Mouse (Mus musculus) embryonic facial prominence, embryonic 12.5 days (tissue): ENCODE measurements around the gene Tlr9. TPM values are rescaled to one million over a fixed set of nuclear protein-coding genes. Genes with fewer than 3 reads are reported as not detected.

Experiments
- ATAC-seq: fragments of 200-750 bp; cut with Nextera tagmentation; 2 replicates; pipeline ENCODE4 v1.8.0; 2017; ENCODE audit not compliant: insufficient number of reproducible peaks, insufficient read depth, low FRiP score, low TSS enrichment
- H3K27ac ChIP-seq: fragments of 300-500 bp; sonication (generic); 2 replicates; pipeline ENCODE4 v1.5.1; 2016; ENCODE audit warnings: mild to moderate bottlenecking
- H3K27me3 ChIP-seq: fragments of 300-500 bp; sonication (generic); 2 replicates; pipeline ENCODE4 v1.6.1; 2016; ENCODE audit warnings: mild to moderate bottlenecking, moderate library complexity
- H3K36me3 ChIP-seq: fragments of 300-500 bp; sonication (generic); 2 replicates; pipeline ENCODE4 v1.6.1; 2016; ENCODE audit warnings: mild to moderate bottlenecking
- H3K4me1 ChIP-seq: fragments of 300-500 bp; sonication (generic); 2 replicates; pipeline ENCODE4 v1.6.1; 2016
- H3K4me2 ChIP-seq: fragments of 300-500 bp; sonication (generic); replicated peaks from 2 replicates; pipeline ENCODE4 v1.6.1; 2016; ENCODE audit warnings: mild to moderate bottlenecking, moderate library complexity
- H3K4me3 ChIP-seq: fragments of 300-500 bp; sonication (generic); 2 replicates; pipeline ENCODE4 v1.5.1; 2016; ENCODE audit warnings: mild to moderate bottlenecking
- H3K9ac ChIP-seq: fragments of 300-500 bp; sonication (generic); 2 replicates; pipeline ENCODE4 v1.6.1; 2016; ENCODE audit warnings: mild to moderate bottlenecking, moderate library complexity
- H3K9me3 ChIP-seq: fragments of 300-500 bp; sonication (generic); 2 replicates; pipeline ENCODE4 v1.6.1; 2016; ENCODE audit warnings: mild to moderate bottlenecking, moderate library complexity
- WGBS: fragments of 180-500 bp; shearing (Covaris S2); methylation state at CpG from one replicate; pipeline ENCODE4 v1.1.7; 2016; 5-methylcytosine and 5-hydroxymethylcytosine counted together
- polyA plus RNA-seq: library from polyadenylated mRNA; unstranded; fragments of >200 nt; fragmentation: Nextera tagmentation; extraction: Ambion mirVana; gene quantifications from 2 replicates; pipeline ENCODE4 v1.2.1, GENCODE M21; 2016

The Tlr9 gene
- polyA plus RNA-seq, 1 experiment from 2014 or later: not detected

- no peaks in the 10 kb centered on the region for H3K27me3 ChIP-seq
- H3K27ac ChIP-seq: no peak overlapping the region
- WGBS: 74% methylated on average over 3 of the region's 3 CpGs
- H3K9me3 ChIP-seq: no peaks in the 10 kb centered on the region
- no peak overlapping the region for H3K4me3 ChIP-seq
- no peaks in the 10 kb centered on the region for H3K36me3 ChIP-seq
- H3K4me1 ChIP-seq: no peaks in the 10 kb centered on the region
- no peak overlapping the region for H3K9ac ChIP-seq
- H3K4me2 ChIP-seq: no peak overlapping the region
- no peak for ATAC-seq
Observed at GRCm38 (mm10) chr9:106261491-106261890, 39.1 kb downstream of the Tlr9 start.

GRCm38 (mm10) chr9:106262075-106262474 is 39.7 kb downstream of the Tlr9 start:
- WGBS: 80% methylated on average over 3 of the region's 3 CpGs
- Histone ChIP-seq H3K4me3 (no peak overlapping the region), H3K4me2 (no peak overlapping the region), H3K27ac (no peak overlapping the region), H3K9ac (no peak overlapping the region), H3K4me1 (no peaks in the 10 kb centered on the region), H3K36me3 (no peaks in the 10 kb centered on the region), H3K27me3 (no peaks in the 10 kb centered on the region), H3K9me3 (no peaks in the 10 kb centered on the region)
- ATAC-seq: no peak

- H3K9me3 ChIP-seq: no peaks in the 10 kb centered on the region
- H3K4me1 ChIP-seq: no peaks in the 10 kb centered on the region
- H3K27ac ChIP-seq: no peak overlapping the region
- H3K27me3 ChIP-seq: no peaks in the 10 kb centered on the region
- H3K9ac ChIP-seq: no peak overlapping the region
- ATAC-seq: no peak
- no peak overlapping the region for H3K4me3 ChIP-seq
- H3K4me2 ChIP-seq: no peak overlapping the region
- H3K36me3 ChIP-seq: no peaks in the 10 kb centered on the region
- WGBS: 82% methylated on average over 9 of the region's 9 CpGs
Observed at GRCm38 (mm10) chr9:106263381-106263924, 41.1 kb downstream of the Tlr9 start.

- 75% methylated on average over 12 of the region's 12 CpGs for WGBS
- no peak overlapping the region for H3K27ac ChIP-seq
Observed at GRCm38 (mm10) chr9:106265358-106266075, 43.1 kb downstream of the Tlr9 start.

GRCm38 (mm10) chr9:106266936-106267657 is 44.7 kb downstream of the Tlr9 start:
- H3K27ac ChIP-seq: no peak overlapping the region
- H3K4me2 ChIP-seq: no peak overlapping the region
- no peak for ATAC-seq
- no peak overlapping the region for H3K9ac ChIP-seq
- no peak overlapping the region for H3K4me3 ChIP-seq
- H3K4me1 ChIP-seq: no peaks in the 10 kb centered on the region
- no peaks in the 10 kb centered on the region for H3K9me3 ChIP-seq
- no peaks in the 10 kb centered on the region for H3K27me3 ChIP-seq
- H3K36me3 ChIP-seq: no peaks in the 10 kb centered on the region
- WGBS: 59% methylated on average over 2 of the region's 2 CpGs

More at GRCm38 (mm10) chr9:106265358-106266075, 43.1 kb downstream of the Tlr9 start:
- H3K4me2 ChIP-seq: no peak overlapping the region
- H3K4me3 ChIP-seq: no peak overlapping the region
- H3K9ac ChIP-seq: no peak overlapping the region
- no peaks in the 10 kb centered on the region for H3K27me3 ChIP-seq
- ATAC-seq: no peak
- no peaks in the 10 kb centered on the region for H3K4me1 ChIP-seq
- H3K36me3 ChIP-seq: no peaks in the 10 kb centered on the region
- no peaks in the 10 kb centered on the region for H3K9me3 ChIP-seq

GRCm38 (mm10) chr9:106268421-106268820 is 46.0 kb downstream of the Tlr9 start:
- WGBS: 51% methylated on average over 4 of the region's 4 CpGs
- H3K4me1 ChIP-seq: no peaks in the 10 kb centered on the region
- no peak overlapping the region for H3K4me2 ChIP-seq
- no peak overlapping the region for H3K27ac ChIP-seq
- H3K36me3 ChIP-seq: no peaks in the 10 kb centered on the region
- ATAC-seq: no peak
- no peaks in the 10 kb centered on the region for H3K27me3 ChIP-seq
- H3K4me3 ChIP-seq: no peak overlapping the region
- no peak overlapping the region for H3K9ac ChIP-seq
- H3K9me3 ChIP-seq: no peaks in the 10 kb centered on the region

- H3K36me3 ChIP-seq: no peaks in the 10 kb centered on the region
- H3K9me3 ChIP-seq: no peaks in the 10 kb centered on the region
- H3K4me2 ChIP-seq: no peak overlapping the region
- 67% methylated on average over 9 of the region's 9 CpGs for WGBS
- H3K9ac ChIP-seq: no peak overlapping the region
- no peaks in the 10 kb centered on the region for H3K4me1 ChIP-seq
- no peaks in the 10 kb centered on the region for H3K27me3 ChIP-seq
- no peak overlapping the region for H3K4me3 ChIP-seq
- ATAC-seq: no peak
- no peak overlapping the region for H3K27ac ChIP-seq
Observed at GRCm38 (mm10) chr9:106269076-106269788, 46.8 kb downstream of the Tlr9 start.

GRCm38 (mm10) chr9:106269879-106270278 is 47.5 kb downstream of the Tlr9 start:
- Histone ChIP-seq H3K4me1 (no peaks in the 10 kb centered on the region), H3K4me2 (no peak overlapping the region), H3K27me3 (no peaks in the 10 kb centered on the region), H3K27ac (no peak overlapping the region), H3K9ac (no peak overlapping the region), H3K4me3 (no peak overlapping the region), H3K9me3 (no peaks in the 10 kb centered on the region), H3K36me3 (no peaks in the 10 kb centered on the region)
- no peak for ATAC-seq
- WGBS: 51% methylated on average over 2 of the region's 2 CpGs

GRCm38 (mm10) chr9:106270656-106271055 is 48.3 kb downstream of the Tlr9 start:
- no peak for ATAC-seq
- Histone ChIP-seq H3K4me1 (no peaks in the 10 kb centered on the region), H3K27me3 (no peaks in the 10 kb centered on the region), H3K4me3 (no peak overlapping the region), H3K9me3 (no peaks in the 10 kb centered on the region), H3K27ac (no peak overlapping the region), H3K9ac (no peak overlapping the region), H3K4me2 (no peak overlapping the region), H3K36me3 (no peaks in the 10 kb centered on the region)
- 66% methylated on average over 4 of the region's 4 CpGs for WGBS

- 91% methylated on average over 1 of the region's 1 CpGs for WGBS
- no peak for ATAC-seq
- H3K27me3 ChIP-seq: no peaks in the 10 kb centered on the region
- H3K27ac ChIP-seq: no peak overlapping the region
- no peaks in the 10 kb centered on the region for H3K36me3 ChIP-seq
- H3K4me2 ChIP-seq: no peak overlapping the region
- H3K9me3 ChIP-seq: no peaks in the 10 kb centered on the region
- H3K4me1 ChIP-seq: no peaks in the 10 kb centered on the region
- H3K9ac ChIP-seq: no peak overlapping the region
- H3K4me3 ChIP-seq: no peak overlapping the region
Observed at GRCm38 (mm10) chr9:106272288-106272687, 49.9 kb downstream of the Tlr9 start.

- no peaks in the 10 kb centered on the region for H3K27me3 ChIP-seq
- no peaks in the 10 kb centered on the region for H3K9me3 ChIP-seq
- H3K27ac ChIP-seq: no peak overlapping the region
- WGBS: 90% methylated on average over 12 of the region's 12 CpGs
- H3K9ac ChIP-seq: no peak overlapping the region
- no peak overlapping the region for H3K4me3 ChIP-seq
- H3K4me1 ChIP-seq: no peaks in the 10 kb centered on the region
- no peaks in the 10 kb centered on the region for H3K36me3 ChIP-seq
- ATAC-seq: no peak
- H3K4me2 ChIP-seq: no peak overlapping the region
Observed at GRCm38 (mm10) chr9:106273276-106273675, 50.9 kb downstream of the Tlr9 start.
